Mouse (Mus musculus) forebrain, embryonic 13.5 days (tissue): ENCODE measurements around the gene Uxs1. TPM values are rescaled to one million over a fixed set of nuclear protein-coding genes. Genes with fewer than 3 reads are reported as not detected.

Experiments
- ATAC-seq: fragments of 200-750 bp; cut with Nextera tagmentation; 2 replicates; pipeline ENCODE4 v1.8.0; 2017
- H3K27ac ChIP-seq: fragments of 300-500 bp; sonication (generic); 2 replicates; pipeline ENCODE4 v1.5.1; 2015; ENCODE audit warnings: inconsistent platforms, mild to moderate bottlenecking, moderate library complexity
- H3K27me3 ChIP-seq: fragments of 300-500 bp; sonication (generic); 2 replicates; pipeline ENCODE4 v1.6.1; 2015; ENCODE audit warnings: mild to moderate bottlenecking, inconsistent platforms
- H3K36me3 ChIP-seq: fragments of 300-500 bp; sonication (generic); 2 replicates; pipeline ENCODE4 v1.6.1; 2015; ENCODE audit warnings: mild to moderate bottlenecking, inconsistent platforms; ENCODE audit not compliant: poor library complexity, severe bottlenecking
- H3K4me1 ChIP-seq: fragments of 300-500 bp; sonication (generic); 2 replicates; pipeline ENCODE4 v1.6.1; 2015; ENCODE audit warnings: inconsistent platforms
- H3K4me2 ChIP-seq: fragments of 300-500 bp; sonication (generic); 2 replicates; pipeline ENCODE4 v1.6.1; 2015; ENCODE audit warnings: inconsistent platforms, mild to moderate bottlenecking, moderate library complexity
- H3K4me3 ChIP-seq: fragments of 300-500 bp; sonication (generic); 2 replicates; pipeline ENCODE4 v1.5.1; 2015; ENCODE audit warnings: mild to moderate bottlenecking, inconsistent platforms
- H3K9ac ChIP-seq: fragments of 300-500 bp; sonication (generic); 2 replicates; pipeline ENCODE4 v1.6.1; 2015; ENCODE audit warnings: mild to moderate bottlenecking, inconsistent platforms
- H3K9me3 ChIP-seq: fragments of 300-500 bp; sonication (generic); replicated peaks from 2 replicates; pipeline ENCODE4 v1.6.1; 2016; ENCODE audit warnings: inconsistent platforms
- WGBS: fragments of 180-500 bp; shearing (Covaris S2); methylation state at CpG from one replicate; pipeline ENCODE4 v1.1.7; 2015; 5-methylcytosine and 5-hydroxymethylcytosine counted together
- polyA plus RNA-seq: library from polyadenylated mRNA; unstranded; fragments of >200 nt; fragmentation: Nextera tagmentation; extraction: Ambion mirVana; gene quantifications from 2 replicates; pipeline ENCODE4 v1.2.1, GENCODE M21; 2015

Uxs1 gene
- polyA plus RNA-seq, 1 experiment from 2014 or later: 18.1 TPM

DNA sequence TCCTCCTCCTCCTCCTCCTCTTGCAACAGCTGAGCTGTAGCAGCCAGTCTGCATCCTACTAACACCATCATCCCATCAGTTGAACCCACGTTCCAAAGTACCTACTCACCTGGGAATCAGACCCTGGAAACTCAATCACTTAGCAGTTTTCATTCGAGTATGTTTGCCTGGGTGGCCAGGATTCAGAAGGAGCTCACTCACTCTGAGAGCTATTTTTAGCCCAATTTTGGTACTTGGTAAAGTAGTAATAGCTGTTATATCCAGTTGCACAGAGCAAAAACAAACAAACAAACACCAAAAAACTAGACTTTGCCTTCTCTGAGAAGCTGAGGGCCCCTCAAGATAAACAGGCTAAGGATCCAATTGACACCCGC is 985 bp downstream of the Uxs1 start:
- ATAC-seq: no peak
- peak overlapping the region; percentile 91 for H3K27ac ChIP-seq
- 0% methylated on average over 3 of the region's 3 CpGs for WGBS

GRCm38 (mm10) chr1:43823406-43823805 is 4.2 kb downstream of the Uxs1 start:
- Histone ChIP-seq H3K9me3 (no peaks in the 10 kb centered on the region), H3K27ac (no peak overlapping the region), H3K9ac (no peak overlapping the region), H3K4me1 (peaks cover 31% of the 10 kb centered on the region), H3K36me3 (no peaks in the 10 kb centered on the region), H3K27me3 (no peaks in the 10 kb centered on the region), H3K4me3 (no peak overlapping the region), H3K4me2 (no peak overlapping the region)
- no peak for ATAC-seq
- WGBS: 64% methylated on average over 1 of the region's 1 CpGs

More for the DNA sequence above, 985 bp downstream of the Uxs1 start:
- Histone ChIP-seq H3K36me3 (no peaks in the 10 kb centered on the region), H3K4me3 (peak overlapping the region; percentile 93), H3K9me3 (no peaks in the 10 kb centered on the region), H3K4me2 (peak overlapping the region; percentile 95), H3K9ac (peak overlapping the region; percentile 94), H3K27me3 (no peaks in the 10 kb centered on the region), H3K4me1 (peaks cover 33% of the 10 kb centered on the region)

- H3K4me1 ChIP-seq: peaks cover 27% of the 10 kb centered on the region
- H3K36me3 ChIP-seq: no peaks in the 10 kb centered on the region
- no peak overlapping the region for H3K4me3 ChIP-seq
- no peak overlapping the region for H3K9ac ChIP-seq
- 77% methylated on average over 5 of the region's 5 CpGs for WGBS
- H3K27me3 ChIP-seq: no peaks in the 10 kb centered on the region
- ATAC-seq: no peak
- no peaks in the 10 kb centered on the region for H3K9me3 ChIP-seq
- no peak overlapping the region for H3K4me2 ChIP-seq
- no peak overlapping the region for H3K27ac ChIP-seq
Measured at GRCm38 (mm10) chr1:43822586-43822985, 5.0 kb downstream of the Uxs1 start.

- Histone ChIP-seq H3K4me3 (no peak overlapping the region), H3K4me2 (no peak overlapping the region), H3K9ac (no peak overlapping the region), H3K9me3 (no peaks in the 10 kb centered on the region), H3K4me1 (peaks cover 26% of the 10 kb centered on the region), H3K27ac (no peak overlapping the region), H3K36me3 (no peaks in the 10 kb centered on the region), H3K27me3 (no peaks in the 10 kb centered on the region)
- no peak for ATAC-seq
- 94% methylated on average over 1 of the region's 1 CpGs for WGBS
Measured at GRCm38 (mm10) chr1:43821804-43822203, 5.8 kb downstream of the Uxs1 start.

DNA sequence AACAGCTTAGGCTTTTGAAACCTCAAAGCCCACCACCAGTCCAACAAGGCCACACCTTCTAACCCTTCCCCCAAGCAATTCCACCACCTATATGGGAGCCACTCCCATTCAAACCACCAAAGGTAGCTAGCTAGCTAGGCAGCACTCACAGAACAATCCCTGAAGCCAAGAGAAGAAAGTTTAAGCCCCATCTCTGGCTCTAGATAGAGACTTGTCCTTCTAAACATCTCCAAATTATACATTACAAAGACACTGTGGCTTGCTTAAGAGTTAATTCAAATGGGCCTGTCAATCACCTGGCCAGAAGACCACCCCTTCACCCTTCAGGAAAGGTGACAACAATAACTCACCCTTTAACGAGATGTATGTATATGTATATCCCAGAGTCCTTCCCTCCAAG is 7.0 kb downstream of the Uxs1 start:
- no peak overlapping the region for H3K4me2 ChIP-seq
- no peaks in the 10 kb centered on the region for H3K9me3 ChIP-seq
- H3K4me3 ChIP-seq: no peak overlapping the region
- 48% methylated on average over 1 of the region's 1 CpGs for WGBS
- H3K4me1 ChIP-seq: peaks cover 17% of the 10 kb centered on the region
- H3K27ac ChIP-seq: no peak overlapping the region
- H3K27me3 ChIP-seq: no peaks in the 10 kb centered on the region
- H3K36me3 ChIP-seq: no peaks in the 10 kb centered on the region
- H3K9ac ChIP-seq: no peak overlapping the region
- ATAC-seq: no peak

DNA sequence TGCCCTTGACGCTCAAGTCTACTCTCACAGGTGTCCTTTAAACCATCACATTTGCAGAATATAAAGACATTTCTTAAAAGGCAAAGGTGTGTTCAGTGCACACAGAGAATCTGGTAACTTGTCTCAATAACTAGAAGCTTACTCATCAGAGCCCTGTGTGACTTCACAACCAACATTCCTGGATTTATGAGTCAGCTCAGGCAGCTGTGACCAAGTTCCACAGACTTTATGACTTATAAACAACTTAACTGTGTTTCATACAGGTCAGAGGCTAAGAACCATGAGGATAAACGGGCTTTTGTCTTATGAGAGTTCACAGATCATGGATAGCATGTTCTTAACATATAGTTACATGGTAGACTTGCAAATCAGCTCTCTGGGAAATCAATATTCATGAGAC is 8.5 kb downstream of the Uxs1 start:
- Histone ChIP-seq H3K4me1 (peaks cover 8% of the 10 kb centered on the region; the same call in 1 of the 2 replicates), H3K36me3 (no peaks in the 10 kb centered on the region), H3K9me3 (no peaks in the 10 kb centered on the region), H3K4me2 (no peak overlapping the region), H3K27ac (no peak overlapping the region), H3K9ac (no peak overlapping the region), H3K4me3 (no peak overlapping the region), H3K27me3 (no peaks in the 10 kb centered on the region)
- no peak for ATAC-seq
- 81% methylated on average over 2 of the region's 2 CpGs for WGBS

- no peak overlapping the region for H3K4me3 ChIP-seq
- peaks cover 5% of the 10 kb centered on the region; the same call in 1 of the 2 replicates for H3K4me1 ChIP-seq
- H3K4me2 ChIP-seq: no peak overlapping the region
- H3K27me3 ChIP-seq: no peaks in the 10 kb centered on the region
- 83% methylated on average over 4 of the region's 4 CpGs for WGBS
- H3K9ac ChIP-seq: no peak overlapping the region
- H3K9me3 ChIP-seq: no peaks in the 10 kb centered on the region
- no peaks in the 10 kb centered on the region for H3K36me3 ChIP-seq
- H3K27ac ChIP-seq: no peak overlapping the region
- no peak for ATAC-seq
Measured at GRCm38 (mm10) chr1:43818356-43818755, 9.2 kb downstream of the Uxs1 start.

- no peak for ATAC-seq
- H3K27me3 ChIP-seq: no peaks in the 10 kb centered on the region
- H3K4me3 ChIP-seq: no peak overlapping the region
- H3K9ac ChIP-seq: no peak overlapping the region
- H3K4me1 ChIP-seq: no peaks in the 10 kb centered on the region
- no peak overlapping the region for H3K27ac ChIP-seq
- H3K9me3 ChIP-seq: no peaks in the 10 kb centered on the region
- H3K4me2 ChIP-seq: no peak overlapping the region
- H3K36me3 ChIP-seq: peaks cover 7% of the 10 kb centered on the region; the same call in 1 of the 2 replicates
- WGBS: 90% methylated on average over 1 of the region's 1 CpGs
Measured at GRCm38 (mm10) chr1:43811764-43812163, 15.8 kb downstream of the Uxs1 start.

GRCm38 (mm10) chr1:43811055-43811454 is 16.5 kb downstream of the Uxs1 start:
- H3K27me3 ChIP-seq: no peaks in the 10 kb centered on the region
- H3K27ac ChIP-seq: no peak overlapping the region
- H3K36me3 ChIP-seq: peaks cover 7% of the 10 kb centered on the region; the same call in 1 of the 2 replicates
- no peak overlapping the region for H3K4me2 ChIP-seq
- no peak for ATAC-seq
- WGBS: 82% methylated on average over 3 of the region's 3 CpGs
- no peak overlapping the region for H3K4me3 ChIP-seq
- no peaks in the 10 kb centered on the region for H3K4me1 ChIP-seq
- no peaks in the 10 kb centered on the region for H3K9me3 ChIP-seq
- H3K9ac ChIP-seq: no peak overlapping the region

DNA sequence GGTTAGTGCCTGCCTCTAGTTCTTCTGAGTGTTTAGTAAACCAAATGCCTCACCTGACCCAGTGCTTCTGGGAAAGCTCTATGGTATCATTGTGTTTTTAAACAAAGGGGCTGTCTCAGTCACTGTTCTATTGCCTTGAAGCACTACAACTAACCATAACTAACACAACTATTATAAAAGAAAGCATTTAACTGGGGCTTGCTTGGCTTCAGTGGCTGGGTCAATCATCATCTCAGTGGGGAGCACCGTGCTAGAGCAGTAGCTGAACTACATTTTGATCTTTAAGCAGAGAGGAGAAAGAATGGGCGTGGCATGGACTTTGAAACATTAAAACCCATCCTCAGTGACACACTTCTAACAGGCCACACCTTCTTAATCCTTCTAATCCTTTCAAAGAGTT is 18.2 kb downstream of the Uxs1 start:
- Histone ChIP-seq H3K27ac (no peak overlapping the region), H3K4me3 (no peak overlapping the region), H3K36me3 (peaks cover 7% of the 10 kb centered on the region; the same call in 1 of the 2 replicates), H3K27me3 (no peaks in the 10 kb centered on the region), H3K4me1 (no peaks in the 10 kb centered on the region), H3K9ac (no peak overlapping the region), H3K4me2 (no peak overlapping the region), H3K9me3 (no peaks in the 10 kb centered on the region)
- WGBS: 90% methylated on average over 2 of the region's 2 CpGs
- no peak for ATAC-seq

GRCm38 (mm10) chr1:43803906-43804474 is 23.6 kb downstream of the Uxs1 start:
- H3K36me3 ChIP-seq: peaks cover 28% of the 10 kb centered on the region
- H3K27me3 ChIP-seq: no peaks in the 10 kb centered on the region
- no peak overlapping the region for H3K4me2 ChIP-seq
- no peak for ATAC-seq
- 100% methylated on average over 1 of the region's 1 CpGs for WGBS
- no peak overlapping the region for H3K27ac ChIP-seq
- no peak overlapping the region for H3K4me3 ChIP-seq
- no peak overlapping the region for H3K9ac ChIP-seq
- H3K4me1 ChIP-seq: no peaks in the 10 kb centered on the region
- H3K9me3 ChIP-seq: no peaks in the 10 kb centered on the region

DNA sequence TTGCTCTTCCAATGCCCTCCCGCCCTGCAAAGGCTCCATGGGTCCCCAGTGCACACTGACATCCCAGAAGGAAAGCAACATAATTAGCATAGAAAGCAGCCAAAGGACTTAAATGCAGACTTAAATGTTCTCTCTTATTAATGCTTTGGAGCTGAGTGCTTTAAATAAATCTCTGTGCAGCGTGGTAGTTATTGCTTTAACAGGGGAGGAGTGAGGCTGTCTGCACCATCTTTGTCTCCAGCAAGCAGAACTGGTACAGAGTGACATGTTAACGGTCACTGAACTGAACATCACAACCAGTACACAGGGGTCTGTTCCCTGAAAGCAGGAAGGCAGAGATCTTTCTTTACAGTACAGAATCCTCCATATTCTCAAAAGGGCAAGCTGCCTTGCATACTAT is 29.6 kb downstream of the Uxs1 start:
- Histone ChIP-seq H3K4me3 (no peak overlapping the region), H3K36me3 (peaks cover 17% of the 10 kb centered on the region)
- 82% methylated on average over 3 of the region's 3 CpGs for WGBS

GRCm38 (mm10) chr1:43789765-43790164 is 37.8 kb downstream of the Uxs1 start:
- no peak overlapping the region for H3K4me2 ChIP-seq
- no peak for ATAC-seq
- H3K4me3 ChIP-seq: no peak overlapping the region
- no peak overlapping the region for H3K27ac ChIP-seq
- WGBS: 86% methylated on average over 2 of the region's 2 CpGs
- no peaks in the 10 kb centered on the region for H3K4me1 ChIP-seq
- peaks cover 17% of the 10 kb centered on the region for H3K36me3 ChIP-seq
- H3K9ac ChIP-seq: no peak overlapping the region
- H3K27me3 ChIP-seq: no peaks in the 10 kb centered on the region
- no peaks in the 10 kb centered on the region for H3K9me3 ChIP-seq

More for the DNA sequence above, 29.6 kb downstream of the Uxs1 start:
- no peak overlapping the region for H3K9ac ChIP-seq
- no peak overlapping the region for H3K27ac ChIP-seq
- H3K4me1 ChIP-seq: no peaks in the 10 kb centered on the region
- no peak overlapping the region for H3K4me2 ChIP-seq
- no peak for ATAC-seq
- H3K27me3 ChIP-seq: no peaks in the 10 kb centered on the region
- no peaks in the 10 kb centered on the region for H3K9me3 ChIP-seq
